Mouse (Mus musculus): ENCODE measurements around the gene Gm14569.

- TF ChIP-seq CTCF (IDR thresholded peaks at IDR 0.05; ENCODE audit: low read depth, low read length) (no peak), POLR2A (IDR thresholded peaks at IDR 0.05; ENCODE audit: borderline replicate concordance, low read depth, low read length) (no peak)
Measured at GRCm38 (mm10) chrX:36393279-36393678, 98.4 kb downstream of the Gm14569 start.
